Mouse (Mus musculus): ENCODE measurements around the gene Marc1.
A peak's percentile ranks its signal among the peaks of the same experiment; 100 is the strongest.

Marc1 gene

DNA sequence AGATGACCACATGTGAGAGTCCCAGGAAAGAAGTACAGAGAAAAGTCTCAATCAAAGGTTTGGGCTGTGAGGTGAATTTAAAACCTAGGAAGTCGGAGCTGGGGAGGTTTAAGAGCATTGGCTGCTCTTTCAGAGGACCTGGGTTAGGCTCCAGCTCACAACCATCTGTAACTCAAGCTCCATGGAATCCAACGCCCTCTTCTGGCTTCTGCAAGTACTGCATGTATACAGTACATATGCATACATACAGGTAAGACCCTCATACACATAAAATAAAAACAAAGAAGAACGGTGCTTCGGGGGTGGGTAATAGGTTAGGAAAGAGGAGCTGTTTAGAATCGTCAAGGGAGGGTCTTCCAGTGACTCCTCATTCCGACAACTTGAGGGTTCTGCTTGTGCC is 6.7 kb upstream of the Marc1 start:
- no peak for DNase-seq (ENCODE audit: low spot score)

DNA sequence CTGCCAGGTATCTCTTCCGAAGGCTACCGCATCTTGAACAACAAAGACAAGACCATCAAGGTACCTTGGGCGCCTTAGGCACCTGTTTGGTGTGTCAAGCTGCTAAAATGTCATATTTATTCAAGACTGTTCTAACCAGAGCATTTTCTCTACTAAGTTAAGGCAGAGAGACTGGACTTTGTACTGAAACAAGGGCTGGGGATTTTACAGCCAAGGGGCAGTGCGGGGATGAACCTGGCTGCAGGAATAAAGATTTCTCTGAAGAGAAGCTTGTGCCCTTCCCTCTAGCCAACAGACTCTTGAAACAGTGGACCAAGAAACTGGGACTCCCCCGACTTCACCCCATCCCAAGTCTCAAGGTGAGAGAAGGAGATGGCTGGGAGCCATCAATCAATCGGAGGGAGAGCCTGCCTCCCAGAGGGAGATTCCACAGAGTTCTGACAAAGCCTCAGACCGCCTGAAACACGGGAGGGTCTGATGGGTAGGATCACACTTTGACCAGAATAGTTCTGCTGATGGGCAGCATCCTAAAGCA is 670 bp upstream of the Marc1 start:
- DNase-seq (ENCODE audit: low spot score) = no peak

DNA sequence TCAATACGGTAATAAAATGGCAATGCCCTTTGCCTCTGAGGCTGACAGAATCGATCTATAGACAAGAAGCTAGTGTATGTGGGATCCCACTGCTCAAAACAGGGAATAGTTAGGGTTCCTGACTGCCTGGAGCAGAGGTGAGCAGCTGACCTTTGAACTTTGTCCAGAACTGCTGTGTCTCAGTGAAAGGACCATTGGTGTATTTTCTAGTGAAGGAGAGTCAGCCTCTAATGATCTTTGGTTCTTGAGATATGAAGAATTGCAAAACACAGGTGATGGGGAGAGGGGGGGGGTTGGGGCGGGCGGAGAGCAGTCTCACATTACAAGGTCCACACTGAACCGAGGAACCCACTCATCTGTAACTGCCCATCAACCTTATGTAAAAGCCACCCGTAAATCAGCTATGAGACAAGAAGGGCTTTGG is 1.5 kb downstream of the Marc1 start:
- DNase-seq (ENCODE audit: low spot score) = no peak

GRCm38 (mm10) chr1:184808418-184809012 is 2.6 kb downstream of the Marc1 start:
- no peak for DNase-seq (ENCODE audit: low spot score)

DNA sequence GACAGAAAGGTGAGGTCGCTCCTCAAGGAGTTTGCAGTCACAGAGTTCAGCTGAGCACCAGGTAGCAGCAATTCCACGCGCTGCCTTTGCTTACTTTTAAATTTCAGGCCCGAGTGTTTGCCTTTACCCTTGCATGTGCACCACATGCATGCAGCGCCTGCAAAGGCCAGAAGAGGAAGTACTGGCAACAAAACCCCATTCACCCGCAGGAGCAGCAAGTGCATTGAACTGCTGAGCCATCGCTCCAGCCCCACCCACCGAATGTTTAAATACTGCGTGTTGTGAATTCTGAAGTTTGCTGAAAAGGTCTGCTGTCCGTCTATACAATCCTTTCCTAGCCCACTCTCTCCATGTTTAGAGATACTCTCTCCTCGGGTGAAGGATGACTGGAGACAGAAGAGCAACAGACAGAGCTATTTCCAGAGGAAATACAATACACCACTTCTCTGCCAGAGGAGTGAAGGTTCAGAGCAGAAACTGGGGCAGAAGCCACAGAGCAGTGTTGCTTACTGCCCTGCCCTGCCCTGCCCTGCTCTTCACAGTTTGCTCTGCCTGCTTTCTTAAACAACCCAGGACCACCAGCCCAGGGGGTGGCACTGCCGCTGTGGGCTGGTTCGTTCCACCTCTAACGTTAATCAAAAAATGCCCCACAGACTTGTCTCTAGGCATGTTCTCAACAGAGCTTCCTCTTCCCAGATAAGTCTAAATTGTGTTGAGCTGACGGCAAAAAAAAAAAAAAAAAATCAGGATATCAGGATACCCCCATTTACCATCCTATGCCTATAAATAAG is 3.3 kb downstream of the Marc1 start:
- DNase-seq (ENCODE audit: low spot score) = no peak

DNA sequence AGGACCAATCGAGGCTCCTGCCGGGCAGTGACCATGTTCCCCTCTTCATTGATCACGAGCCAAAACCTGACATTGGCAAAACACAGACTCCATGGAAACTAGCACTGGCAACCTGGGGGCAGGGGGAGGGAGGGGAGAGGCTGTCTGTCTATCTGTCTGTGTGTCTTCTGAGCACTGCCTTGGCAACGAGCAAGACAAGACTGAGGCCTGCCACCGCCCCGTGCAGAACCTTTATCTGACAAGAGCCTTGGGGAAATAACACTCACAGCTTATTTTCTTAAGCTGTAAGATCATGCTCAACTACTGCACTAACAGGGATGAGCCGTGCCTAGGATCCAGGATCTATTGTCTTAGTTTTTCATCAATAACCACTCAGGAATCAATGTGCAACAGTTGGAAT is 4.0 kb downstream of the Marc1 start:
- no peak for DNase-seq (ENCODE audit: low spot score)

- no peak for DNase-seq (ENCODE audit: low spot score)
Observed at GRCm38 (mm10) chr1:184805749-184806148, 5.4 kb downstream of the Marc1 start.

- peak; percentile 26 for DNase-seq (ENCODE audit: low spot score)
Observed at GRCm38 (mm10) chr1:184793163-184793876, 17.8 kb downstream of the Marc1 start.

DNA sequence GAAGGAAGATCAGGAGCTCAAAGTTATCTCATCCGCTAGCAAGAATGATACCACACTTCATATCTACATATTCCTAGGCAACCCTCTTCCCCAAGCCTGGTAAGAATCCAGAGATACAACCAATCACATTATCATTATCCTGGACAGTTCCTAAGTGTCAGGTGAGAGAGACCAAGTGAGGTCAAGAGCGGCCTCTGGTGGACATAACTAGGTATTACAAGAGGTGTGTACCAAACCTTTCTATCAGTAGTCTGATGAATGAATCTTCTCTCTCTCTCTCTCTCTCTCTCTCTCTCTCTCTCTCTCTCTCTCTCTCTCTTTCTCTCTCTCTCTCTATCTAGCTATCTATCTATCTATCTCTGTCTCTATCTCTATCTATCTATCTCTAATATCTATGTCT is 20.0 kb downstream of the Marc1 start:
- DNase-seq (ENCODE audit: low spot score) = no peak

DNA sequence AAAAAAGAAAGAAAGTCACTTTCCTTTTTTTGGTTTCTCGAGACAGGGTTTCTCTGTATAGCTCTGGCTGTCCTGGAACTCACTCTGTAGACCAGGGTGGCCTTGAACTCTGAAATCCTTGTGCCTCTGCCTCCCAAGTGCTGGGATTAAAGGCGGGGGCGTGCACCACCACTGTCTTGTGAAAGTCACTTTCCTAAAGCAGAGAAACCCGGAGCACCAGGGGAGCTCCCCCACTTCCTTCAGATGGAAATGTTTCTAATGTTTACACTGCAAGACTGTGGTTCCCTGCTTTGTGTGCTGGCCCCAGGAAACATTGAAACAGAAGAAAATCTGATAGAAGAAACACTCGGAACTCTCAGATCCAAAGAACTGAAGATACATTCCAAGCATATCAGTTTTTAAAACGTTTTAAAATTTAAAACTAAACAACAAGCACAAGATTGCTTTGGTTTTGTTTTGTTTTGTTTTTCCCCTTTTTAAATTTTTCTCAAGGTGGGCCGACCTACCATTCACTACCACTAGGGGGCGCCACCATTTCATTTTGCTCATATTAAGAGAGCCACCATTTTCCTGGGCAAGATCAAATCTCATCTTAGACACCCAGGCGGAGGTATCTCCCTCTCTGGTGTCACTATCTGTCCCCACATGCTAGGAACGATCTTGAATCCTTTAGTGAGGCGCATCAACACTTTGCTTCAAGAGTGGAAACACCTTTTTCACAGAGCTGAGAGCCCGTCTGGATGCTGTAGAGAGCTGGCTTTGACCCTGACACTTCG is 24.5 kb downstream of the Marc1 start:
- no peak for DNase-seq (ENCODE audit: low spot score)

- DNase-seq (ENCODE audit: low spot score) = no peak
Observed at GRCm38 (mm10) chr1:184783641-184784040, 27.5 kb downstream of the Marc1 start.

DNA sequence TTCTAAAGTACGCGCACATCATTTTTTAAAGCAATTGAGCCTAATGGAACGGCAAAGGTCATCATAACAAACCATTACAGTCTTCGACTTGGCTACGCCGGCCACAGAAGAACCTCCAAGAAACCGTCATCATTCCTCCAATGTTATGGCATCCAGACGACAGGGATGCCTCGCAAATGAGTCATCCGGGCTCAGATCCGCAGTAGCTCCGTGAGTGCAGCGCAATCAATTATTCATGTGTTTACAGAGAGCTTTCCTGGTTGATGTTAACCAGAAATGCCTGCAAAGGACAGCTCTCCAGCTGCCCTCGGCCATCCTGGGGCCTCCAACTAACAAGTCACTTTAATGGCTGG is 29.0 kb downstream of the Marc1 start:
- no peak for DNase-seq (ENCODE audit: low spot score)

DNA sequence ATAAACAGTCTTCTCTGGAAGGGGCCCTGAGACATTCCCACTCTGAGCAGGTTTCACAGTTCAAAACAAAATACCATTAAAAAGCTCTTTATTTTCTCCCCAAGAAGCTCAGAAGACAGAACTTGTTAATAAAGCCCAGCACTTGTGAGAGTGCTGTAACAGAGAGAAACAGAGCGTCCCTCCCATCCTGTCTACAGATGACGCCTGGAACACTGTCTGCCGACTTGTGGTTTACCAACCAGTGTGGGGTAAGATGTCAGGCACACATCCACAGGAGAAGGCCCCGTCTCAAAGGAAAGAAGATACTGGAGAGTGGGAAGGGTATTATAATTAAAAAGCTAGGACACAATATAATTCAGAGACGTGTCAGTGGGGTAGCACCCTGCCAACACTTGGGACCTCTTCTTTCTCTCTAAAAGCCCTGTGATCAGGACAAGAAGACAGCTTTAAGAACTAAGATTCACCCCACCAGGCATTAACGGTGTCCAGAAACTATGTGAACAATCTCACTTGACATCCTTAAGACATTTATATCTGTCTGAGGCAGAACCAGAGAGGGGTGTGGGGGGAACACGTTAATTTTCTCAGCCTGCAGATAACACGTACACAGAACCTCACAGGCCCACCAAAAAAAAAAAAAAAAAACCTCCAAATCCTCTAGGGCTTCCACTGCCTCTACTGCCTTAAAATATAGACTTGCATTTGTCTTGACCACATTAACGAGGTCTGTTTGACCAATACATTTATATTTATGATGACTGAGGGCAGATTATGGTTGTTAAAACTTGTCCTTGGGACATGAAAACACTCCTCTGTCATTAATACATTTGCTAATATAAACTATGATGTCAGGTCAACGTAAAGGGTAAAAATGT is 29.6 kb downstream of the Marc1 start:
- no peak for DNase-seq (ENCODE audit: low spot score)

DNA sequence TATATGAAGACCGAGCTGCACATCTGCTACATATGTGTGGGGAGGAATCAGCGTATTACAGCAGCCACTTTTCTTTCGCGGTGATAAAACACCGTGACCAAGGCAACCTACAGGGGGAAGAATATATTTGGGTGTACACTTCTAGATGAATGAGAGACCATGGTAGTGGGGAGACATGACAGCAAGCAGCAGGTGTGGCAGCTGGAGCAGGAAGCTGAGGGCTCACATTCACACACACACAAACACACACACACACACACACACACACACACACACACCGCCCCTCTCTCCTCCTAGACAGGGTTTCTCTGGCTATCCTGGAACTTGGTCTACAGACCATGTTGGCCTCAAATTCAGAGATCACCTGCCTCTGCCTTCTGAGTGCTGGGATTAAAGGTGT is 33.0 kb downstream of the Marc1 start:
- DNase-seq (ENCODE audit: low spot score) = no peak

- DNase-seq (ENCODE audit: low spot score) = no peak
Observed at GRCm38 (mm10) chr1:184777061-184777795, 33.9 kb downstream of the Marc1 start.

- DNase-seq (ENCODE audit: low spot score) = no peak
Observed at GRCm38 (mm10) chr1:184775289-184775688, 35.8 kb downstream of the Marc1 start.

DNA sequence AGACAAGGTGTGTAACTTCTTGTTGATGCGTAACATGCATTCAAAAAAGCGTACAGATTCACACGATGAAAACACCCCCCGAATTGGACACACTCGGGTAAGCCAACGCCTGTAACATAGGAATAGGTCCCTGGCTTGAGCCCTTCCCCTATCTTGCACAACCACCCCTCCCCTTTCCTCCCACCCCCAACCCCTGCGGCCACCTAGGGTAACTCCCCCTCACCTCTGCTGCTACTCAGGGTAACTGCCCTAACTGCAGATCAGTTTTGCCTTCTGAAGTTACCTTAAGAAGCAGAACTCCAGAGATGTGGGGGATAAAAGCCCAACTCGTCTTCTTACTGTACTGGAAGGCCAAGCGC is 39.2 kb downstream of the Marc1 start:
- DNase-seq (ENCODE audit: low spot score) = no peak

DNA sequence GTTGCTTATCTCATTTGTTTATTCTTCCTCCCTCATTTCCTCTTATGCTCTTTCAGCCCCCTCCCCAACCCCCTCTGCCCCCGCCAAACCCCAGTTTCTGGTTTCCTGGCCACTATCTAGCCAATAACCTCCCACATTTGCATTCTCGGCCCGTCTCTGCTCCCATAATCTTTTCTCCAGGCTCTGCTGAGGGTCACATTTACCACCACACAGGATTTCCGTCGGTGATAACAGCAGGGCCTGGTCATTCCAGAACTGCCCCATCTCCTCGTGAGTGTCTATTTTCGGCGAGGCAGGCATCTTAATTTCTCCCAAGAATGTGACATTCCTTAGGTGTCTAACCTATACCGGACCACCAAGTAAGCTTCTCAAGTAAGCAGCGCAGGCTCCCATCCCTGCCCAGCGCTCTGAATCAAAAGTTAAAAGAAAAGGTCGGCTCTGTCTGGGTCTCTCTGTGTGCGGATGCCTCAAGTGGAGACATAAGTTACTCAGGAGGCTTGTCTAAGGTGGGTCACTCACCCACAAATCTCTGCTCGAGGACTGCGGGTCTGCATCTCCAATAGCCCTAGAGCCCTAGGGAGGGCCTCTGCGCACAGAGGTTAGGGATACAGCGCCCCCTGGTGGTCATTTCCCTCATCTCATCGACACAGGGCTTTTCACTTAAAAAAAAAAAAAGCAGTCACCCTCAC is 39.8 kb downstream of the Marc1 start:
- DNase-seq (ENCODE audit: low spot score) = peak; percentile 79

DNA sequence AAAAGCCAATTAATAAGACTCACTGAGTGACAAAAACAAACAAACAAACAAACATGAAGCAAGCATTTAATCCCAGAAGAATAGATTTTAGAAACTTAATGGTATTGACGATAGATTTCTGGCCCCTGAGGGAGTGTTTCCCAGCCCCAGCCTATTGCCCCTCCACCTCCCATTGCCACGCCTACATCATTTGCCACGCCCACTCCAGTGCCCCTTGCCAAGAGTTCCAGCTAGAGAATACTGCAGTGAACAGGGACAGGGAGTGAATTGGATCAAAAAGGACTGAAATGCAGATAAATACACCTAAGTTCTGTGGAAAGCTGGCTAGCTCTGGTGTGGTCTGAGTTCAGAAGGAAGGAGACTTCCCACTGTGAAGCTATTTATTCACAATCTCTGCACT is 47.2 kb downstream of the Marc1 start:
- no peak for DNase-seq (ENCODE audit: low spot score)

- no peak for DNase-seq (ENCODE audit: low spot score)
Observed at GRCm38 (mm10) chr1:184762941-184763340, 48.2 kb downstream of the Marc1 start.
